Mouse (Mus musculus) bone marrow, adult 2 months (tissue): ENCODE results near the gene Prcp.

ENCODE experiments used
- CTCF ChIP-seq: fragments of 200-500 bp; IDR thresholded peaks from 2 replicates; pipeline ENCODE4 v1.5.1; 2011; ENCODE audit warnings: low read length, control low read depth; ENCODE audit not compliant: control insufficient read depth, insufficient read depth
- POLR2A ChIP-seq: fragments of 200-500 bp; IDR thresholded peaks from 2 replicates; pipeline ENCODE4 v1.6.1; 2011; ENCODE audit warnings: low read depth, mild to moderate bottlenecking, control low read depth, low read length, borderline replicate concordance; ENCODE audit not compliant: control insufficient read depth

- TF ChIP-seq CTCF (no peak), POLR2A (no peak)
These were observed 46.3 kb upstream of the Prcp start for GRCm38 (mm10) chr7:92827981-92828380.
